Mouse (Mus musculus): ENCODE measurements at regions not wholly inside any gene's neighbourhood (a gene's known extent, or its start where the extent isn't known, plus 50 kb on each side); places are given as distances from the start of the nearest gene placed in this dataset.

- no peak for DNase-seq (ENCODE audit: extremely low spot score in 1 of 2, low spot score in 1 of 2)
Measured at GRCm38 (mm10) chr6:58752496-58752895, 78.8 kb upstream of the Herc3 start.

GRCm38 (mm10) chr6:58756309-58757015, 74.8 kb upstream of the Herc3 start:
- no peak for DNase-seq (ENCODE audit: extremely low spot score in 1 of 2, low spot score in 1 of 2)

DNA sequence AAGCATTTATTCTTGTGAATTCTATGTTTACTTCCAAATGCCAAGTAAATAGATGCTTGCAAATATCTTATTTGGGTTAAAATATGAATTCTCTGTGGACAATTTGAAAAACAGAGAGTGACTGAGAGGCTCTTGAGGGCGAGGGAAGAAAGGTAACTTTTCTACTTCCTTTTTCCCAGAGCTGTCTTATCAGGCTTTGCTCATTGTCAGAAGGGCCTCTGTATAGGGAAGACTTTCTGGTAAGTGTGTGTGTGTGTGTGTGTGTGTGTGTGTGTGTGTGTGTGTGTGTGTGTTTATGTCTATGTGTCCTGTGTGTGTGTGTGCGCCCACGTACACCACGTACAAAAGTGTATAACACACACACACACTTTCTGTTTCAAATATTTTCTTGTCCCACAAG, 73.9 kb upstream of the Herc3 start:
- DNase-seq (ENCODE audit: extremely low spot score in 1 of 2, low spot score in 1 of 2) = no peak

GRCm38 (mm10) chr6:58770654-58771218, 60.5 kb upstream of the Herc3 start:
- DNase-seq (ENCODE audit: extremely low spot score in 1 of 2, low spot score in 1 of 2) = peak; percentile 17 to 76

GRCm38 (mm10) chr6:58772014-58772413, 59.3 kb upstream of the Herc3 start:
- DNase-seq (ENCODE audit: extremely low spot score in 1 of 2, low spot score in 1 of 2) = peak in 1 of 2 experiments; percentile 17

Data from layer of hippocampus, postnatal 25 days (tissue).